Mouse (Mus musculus) cerebellum, adult 2 months (tissue): ENCODE data around the gene Myh7b.

Experiments used
- CTCF ChIP-seq: fragments of 200-500 bp; IDR thresholded peaks from 2 replicates; pipeline ENCODE4 v1.5.1; 2011; ENCODE audit warnings: low read depth, mild to moderate bottlenecking, control low read depth, low read length, moderate library complexity, borderline replicate concordance; ENCODE audit not compliant: insufficient read depth
- POLR2A ChIP-seq: fragments of 200-500 bp; IDR thresholded peaks from 2 replicates; pipeline ENCODE4 v1.6.1; 2011; ENCODE audit warnings: low read length, control low read depth, borderline replicate concordance; ENCODE audit not compliant: insufficient read depth

GRCm38 (mm10) chr2:155667881-155668280, 56.9 kb downstream of the Myh7b start:
- TF ChIP-seq CTCF (no peak), POLR2A (no peak)
